Mouse (Mus musculus) layer of hippocampus, adult 18-20 months (tissue): ENCODE results near the gene Hnrnpdl. TPM values are rescaled to one million over a fixed set of nuclear protein-coding genes. Genes with fewer than 3 reads are reported as not detected.
A peak's percentile ranks its signal among the peaks of the same experiment; 100 is the strongest.

ENCODE experiments used
- DNase-seq, 2 experiments: peaks; one replicate each; pipeline ENCODE4 v3.0.0; 2022; ENCODE audit warnings: low spot score in 2 of 2
- long read RNA-seq: library from polyadenylated mRNA; stranded (forward); transcript quantifications from one replicate; pipeline ENCODE4 v2.0.0, GENCODE M21; 2021
- total RNA-seq, 2 experiments: library from RNA; stranded (reverse); gene quantifications; 2 replicates each; pipeline ENCODE4 v1.2.3; 2021

The Hnrnpdl gene
- 100 to 1,000 TPM; 163 to 166 TPM for total RNA-seq
- long read RNA-seq, transcript Hnrnpdl-202 (8 exons, 2,752 nt): major isoform, 33 of 98 reads
- long read RNA-seq, transcript Hnrnpdl-201 (9 exons, 2,149 nt): minor isoform, 8 of 98 reads
- long read RNA-seq, transcript Hnrnpdl-207 (7 exons, 2,374 nt): minor isoform, 26 of 98 reads
- long read RNA-seq, partial matches to known transcripts: 18 of 98 reads
- long read RNA-seq, other reads (novel, unspliced or antisense): 13 of 98 reads

DNA sequence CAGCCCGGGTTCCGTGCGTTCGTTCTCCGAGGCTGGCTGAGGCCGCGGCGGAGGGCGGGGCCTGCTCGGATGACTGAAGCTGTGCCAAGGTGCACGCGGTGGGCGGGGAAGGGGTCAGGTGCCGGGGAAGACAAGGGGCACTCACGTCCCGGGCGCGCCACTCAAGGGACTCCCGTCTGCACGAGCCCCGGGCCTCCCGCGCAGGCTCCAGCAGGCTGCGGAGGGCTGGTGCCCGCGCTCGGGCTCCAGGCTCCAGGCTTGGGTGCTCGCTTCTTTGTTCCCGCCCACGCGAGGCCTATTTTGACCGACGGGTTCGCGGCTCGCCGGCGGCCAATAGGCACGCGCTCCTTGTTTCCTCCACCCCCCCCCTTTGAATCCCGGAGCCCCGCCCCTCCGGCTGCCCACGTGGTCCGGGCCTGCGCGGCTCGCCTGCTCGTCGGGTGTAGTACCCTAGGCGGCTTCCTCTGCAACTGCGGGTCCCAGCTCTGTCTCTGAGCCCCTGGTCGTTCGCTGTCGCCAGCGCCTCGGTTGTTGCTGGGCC, at the start of gene Hnrnpdl, which contains the start of gene Enoph1:
TSS of gene Hnrnpdl (minus strand) at position 63 of the 541 bp plus-strand sequence.
TSS of gene Enoph1 (plus strand) at position 384 of the 541 bp plus-strand sequence.
- peak; percentile 92 to 98 for DNase-seq

DNA sequence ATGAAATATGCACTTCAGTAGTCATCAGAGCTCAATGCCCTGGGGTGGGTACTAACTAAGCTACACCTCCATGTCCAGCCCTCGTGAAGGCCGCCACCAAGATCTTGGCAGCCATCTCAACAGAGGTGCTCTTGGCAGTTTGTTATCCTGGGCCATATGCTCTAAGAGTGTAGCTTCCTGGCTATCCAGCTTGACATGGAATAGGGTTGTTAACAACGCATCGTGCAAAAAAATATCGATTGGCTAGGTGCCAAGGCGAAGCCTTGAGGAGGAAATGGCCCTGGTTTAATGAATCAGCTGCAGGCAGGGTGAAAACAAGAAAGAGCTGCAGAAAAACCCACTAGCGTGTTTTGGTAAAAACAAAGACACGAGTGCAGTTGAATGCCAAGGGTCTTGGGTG, 45.6 kb upstream of the Hnrnpdl start:
- DNase-seq: no peak

DNA sequence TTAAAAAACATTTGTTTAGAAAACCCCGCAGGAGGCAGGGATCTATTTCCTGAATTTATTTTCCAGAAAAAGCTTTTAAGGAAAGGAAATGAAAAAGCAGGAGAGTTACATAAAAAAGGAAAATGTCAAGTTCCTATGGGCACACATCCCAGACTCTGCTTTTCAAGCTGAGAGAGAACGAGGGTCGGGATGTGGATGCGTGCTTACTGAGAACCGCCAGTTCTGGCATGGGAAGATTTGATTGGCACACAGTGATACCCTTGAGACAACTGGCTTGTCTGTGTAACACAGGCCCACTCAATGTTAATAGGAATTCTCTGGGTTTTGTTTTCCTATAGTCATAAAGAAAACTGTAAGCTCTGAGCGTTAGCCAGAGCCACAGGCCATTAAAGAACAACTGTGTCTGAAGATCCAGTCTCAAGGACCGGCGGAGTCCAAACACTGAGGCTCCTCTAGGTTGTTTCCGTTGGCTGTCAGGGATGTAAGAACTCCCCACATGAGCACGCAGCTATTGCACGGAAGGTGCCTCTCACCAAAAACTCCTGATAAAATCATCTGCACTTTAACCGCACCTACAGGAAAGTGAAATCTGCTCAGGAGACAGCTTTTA, 44.6 kb upstream of the Hnrnpdl start:
- DNase-seq: peak; percentile 40 to 69

DNA sequence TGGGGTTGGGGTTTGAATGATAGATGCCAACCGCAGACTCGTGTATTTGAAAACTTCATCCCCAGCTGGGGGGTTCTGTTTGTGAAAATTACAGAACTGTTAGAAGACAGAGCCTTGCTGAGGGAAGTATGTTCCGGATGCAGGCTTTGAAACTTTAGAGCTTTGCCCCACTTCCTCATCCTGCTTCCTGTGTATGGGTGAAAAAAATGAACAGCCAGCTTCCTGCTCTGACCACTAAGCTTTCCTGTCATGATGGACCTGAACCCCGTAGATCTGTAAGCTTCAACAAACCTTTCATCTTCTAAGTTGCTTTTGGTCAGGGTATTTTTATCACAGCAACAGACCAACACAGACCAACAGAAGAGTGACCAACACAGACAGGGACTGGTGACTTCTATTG, 42.5 kb upstream of the Hnrnpdl start:
- DNase-seq: no peak

DNA sequence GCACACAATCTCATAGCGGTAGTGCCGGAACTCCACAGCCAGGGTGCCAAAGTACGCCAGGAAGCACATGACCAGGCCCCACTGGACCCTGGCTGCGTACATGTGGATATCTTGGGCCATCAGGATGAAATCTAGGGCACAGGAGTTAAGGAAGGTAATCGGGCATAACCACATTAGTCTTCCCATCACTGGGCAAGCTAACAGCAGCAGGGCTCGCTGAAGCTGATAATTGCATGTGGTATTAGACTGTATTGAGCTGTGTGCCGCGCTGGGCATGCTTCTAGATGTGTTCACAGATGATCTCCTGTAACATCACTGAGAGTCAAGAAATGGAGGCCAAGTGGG, 40.4 kb upstream of the Hnrnpdl start:
- DNase-seq: no peak

DNA sequence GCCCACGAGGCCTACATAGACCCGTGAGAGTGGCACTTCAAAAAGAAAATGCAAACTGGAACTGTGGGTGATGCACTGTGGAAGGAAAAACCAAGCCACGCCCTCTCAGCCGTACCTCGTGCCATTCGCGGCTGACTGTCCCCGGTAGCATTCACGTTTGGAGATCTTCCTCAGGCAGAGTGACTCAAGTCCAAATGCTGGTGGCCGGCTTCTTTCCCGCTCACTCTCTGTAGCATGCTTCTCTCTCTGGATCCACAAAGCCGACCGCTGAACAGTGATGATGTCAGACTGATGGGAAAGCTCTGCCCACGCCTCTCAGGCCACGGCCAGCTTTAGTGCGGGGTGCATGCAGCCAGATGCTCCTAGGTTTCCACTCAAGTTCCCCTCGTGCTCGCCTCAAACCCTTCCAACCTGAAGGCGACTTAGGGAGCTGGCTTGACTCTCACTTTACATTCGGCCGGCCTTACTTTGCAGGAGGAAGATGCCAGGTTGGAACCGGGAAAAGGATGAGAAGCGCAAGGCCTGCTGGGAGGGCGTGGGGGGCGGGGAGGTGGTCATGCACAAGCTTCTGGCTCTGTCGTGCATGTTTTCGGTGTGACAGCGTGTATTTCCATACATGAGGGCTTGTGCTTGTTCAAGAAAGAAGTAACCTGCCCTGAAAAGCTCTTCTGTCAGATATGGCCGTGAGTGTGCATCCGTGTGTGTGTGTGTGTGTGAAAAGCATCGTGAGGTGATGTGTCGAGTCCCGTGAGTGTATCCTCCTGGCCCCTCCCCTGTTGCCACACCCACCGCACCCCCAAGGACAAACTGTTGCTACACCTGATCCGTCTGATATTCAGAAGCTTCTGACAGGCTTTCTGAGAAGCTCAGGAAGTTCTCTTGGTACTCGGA, 39.8 kb upstream of the Hnrnpdl start:
- DNase-seq: no peak

DNA sequence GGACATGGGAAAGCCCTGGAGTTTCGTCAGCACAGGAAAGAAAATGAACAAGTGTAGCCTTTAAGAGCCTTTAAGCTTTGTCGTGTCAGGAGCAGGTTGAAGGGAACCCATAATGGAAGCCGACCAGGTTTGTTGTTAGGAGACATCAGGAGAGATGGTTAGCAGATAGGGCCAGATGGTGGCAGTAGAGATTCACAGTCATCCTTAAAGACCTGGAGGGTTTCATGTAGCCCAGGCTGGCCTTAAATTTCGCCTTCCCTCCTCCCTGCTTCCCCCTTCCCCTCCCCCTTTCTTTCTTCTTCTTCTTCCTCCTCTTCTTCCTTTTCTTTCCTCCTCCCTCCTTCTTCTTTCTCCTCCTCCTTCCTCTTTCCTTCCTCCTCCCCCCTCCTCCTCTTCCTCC, 35.1 kb upstream of the Hnrnpdl start:
- DNase-seq: peak in 1 of 2 experiments; percentile 61

DNA sequence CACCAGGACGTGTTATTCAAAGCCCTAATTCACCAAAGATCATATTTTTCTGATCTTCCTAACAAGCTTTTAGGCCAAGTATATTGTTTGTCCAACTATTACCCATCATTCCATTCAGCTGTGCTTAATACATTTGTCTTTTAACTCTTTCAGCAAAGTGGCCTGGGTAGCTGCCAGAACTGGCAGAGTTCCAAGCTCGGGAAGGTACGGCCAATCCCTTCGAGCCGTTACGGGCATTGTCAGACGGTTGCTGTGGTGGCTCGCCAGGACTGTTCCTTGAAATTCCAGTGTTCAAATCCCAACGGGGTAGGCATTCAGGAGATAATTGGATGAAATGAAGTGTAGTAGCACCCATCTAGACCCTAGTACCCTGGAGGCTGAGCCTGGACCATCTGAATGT, 33.1 kb upstream of the Hnrnpdl start:
- DNase-seq: no peak

DNA sequence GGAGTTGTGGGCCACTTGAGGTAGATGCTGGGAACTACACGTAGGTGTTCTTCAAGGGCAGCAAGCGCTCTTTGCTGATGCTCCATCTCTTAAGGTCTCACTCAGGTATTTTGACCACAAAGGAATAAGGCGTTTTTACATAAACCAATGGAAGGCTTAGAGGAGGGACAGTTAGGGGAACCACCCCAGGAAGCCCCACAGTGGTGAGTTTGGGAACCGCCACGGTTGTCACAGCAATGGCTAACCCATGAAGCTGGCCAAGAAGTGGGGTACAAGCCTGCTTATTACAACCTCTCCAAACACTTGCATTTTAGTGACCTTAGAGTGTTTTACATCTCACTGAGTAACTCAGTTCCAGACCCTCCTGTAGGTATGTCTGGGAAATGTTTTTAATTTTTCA, 32.1 kb upstream of the Hnrnpdl start:
- no peak for DNase-seq

DNA sequence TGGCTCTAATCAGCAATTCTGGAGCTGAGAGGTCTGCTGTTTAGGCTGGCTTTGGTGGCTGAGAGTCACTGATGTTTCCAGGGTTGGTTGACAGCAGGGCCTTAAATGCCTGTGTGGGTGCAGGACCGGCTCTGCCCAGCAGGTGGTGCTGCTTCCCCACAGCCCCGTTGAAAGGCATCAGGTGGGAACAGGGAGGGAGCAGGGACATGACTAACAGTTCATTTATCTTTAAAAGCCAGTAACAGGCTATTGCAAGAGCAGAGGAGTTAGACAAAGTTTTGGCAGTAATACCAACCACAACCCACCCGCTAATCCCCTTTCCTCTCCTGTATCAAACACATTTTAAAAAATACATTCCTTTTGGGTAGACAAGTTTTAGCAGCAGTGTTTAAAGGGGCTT, 30.8 kb upstream of the Hnrnpdl start:
- peak; percentile 82 to 94 for DNase-seq

DNA sequence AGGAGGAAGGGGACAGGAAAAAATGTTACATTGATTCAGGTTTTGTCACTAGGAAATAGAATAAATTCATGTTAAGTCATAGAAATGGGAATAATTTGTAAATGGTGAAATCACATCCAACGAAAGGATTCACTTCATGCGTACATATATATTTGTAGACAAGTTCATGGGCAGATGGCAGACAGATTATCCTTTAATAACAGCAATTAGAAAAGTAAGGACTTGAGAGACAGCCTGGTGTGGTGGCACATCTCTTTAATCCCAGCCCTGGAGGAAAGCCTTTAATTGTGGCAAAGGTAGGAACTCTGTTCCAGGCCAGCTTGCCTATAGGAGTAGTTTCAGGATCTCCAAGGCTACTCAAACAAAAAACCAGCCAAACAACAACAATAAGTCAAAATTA, 30.1 kb upstream of the Hnrnpdl start:
- DNase-seq: no peak

DNA sequence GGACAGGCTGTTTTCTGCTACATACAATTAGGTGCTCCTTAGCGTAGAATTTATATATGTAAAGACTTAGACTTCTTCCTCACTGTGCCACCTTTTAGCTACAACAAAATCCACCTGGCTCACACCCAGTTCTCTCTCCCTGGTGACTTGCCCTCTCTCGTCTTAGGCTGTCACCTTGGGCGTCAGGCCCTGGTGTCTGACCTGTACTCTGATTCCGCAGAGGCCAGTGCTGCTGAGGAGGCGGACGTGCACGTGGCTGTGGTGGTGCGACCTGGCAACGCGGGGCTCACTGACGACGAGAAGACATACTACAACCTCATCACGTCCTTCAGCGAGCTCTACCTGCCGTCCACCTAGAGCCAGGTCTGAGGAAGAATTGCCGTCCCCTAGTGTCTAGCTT, 28.1 kb upstream of the Hnrnpdl start:
- no peak for DNase-seq

DNA sequence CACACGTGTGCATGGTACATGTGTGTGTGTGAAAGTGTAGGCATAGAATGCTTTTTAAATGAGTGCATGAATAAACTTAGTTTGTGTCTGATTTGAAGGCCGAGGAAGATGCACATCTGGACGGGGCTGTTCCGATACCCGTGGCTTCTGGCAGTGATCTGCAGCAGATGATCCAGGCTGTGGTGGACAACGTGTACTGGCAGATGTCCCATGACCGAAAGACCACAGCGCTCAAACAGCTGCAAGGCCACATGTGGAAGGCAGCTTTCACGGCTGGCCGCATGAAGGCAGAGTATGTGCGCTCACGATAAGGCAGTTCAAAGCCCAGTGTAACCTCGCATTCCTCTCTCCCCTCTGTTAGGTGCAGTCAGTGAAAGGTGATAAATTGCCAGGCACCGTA, 21.4 kb upstream of the Hnrnpdl start:
- DNase-seq: no peak

DNA sequence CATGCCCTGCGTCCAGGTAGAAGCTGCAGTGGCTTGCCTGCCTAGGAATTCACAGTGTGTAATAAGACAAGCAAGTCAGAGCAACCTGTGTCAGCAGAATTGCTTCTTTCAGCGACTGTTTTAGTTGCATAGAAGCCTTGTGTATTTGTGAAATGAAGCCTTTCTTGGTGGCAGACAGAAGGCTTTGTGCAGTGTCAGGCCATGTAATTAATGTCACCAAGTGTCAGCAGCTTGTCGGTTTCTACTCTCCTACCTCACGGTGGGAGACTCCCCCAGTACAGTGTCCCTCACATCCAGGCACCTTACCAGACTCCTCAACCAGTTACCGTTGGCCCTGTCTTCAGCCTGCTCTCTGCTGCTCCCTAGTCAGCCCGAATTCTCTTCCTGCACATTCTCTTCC, 19.9 kb upstream of the Hnrnpdl start:
- DNase-seq: no peak

DNA sequence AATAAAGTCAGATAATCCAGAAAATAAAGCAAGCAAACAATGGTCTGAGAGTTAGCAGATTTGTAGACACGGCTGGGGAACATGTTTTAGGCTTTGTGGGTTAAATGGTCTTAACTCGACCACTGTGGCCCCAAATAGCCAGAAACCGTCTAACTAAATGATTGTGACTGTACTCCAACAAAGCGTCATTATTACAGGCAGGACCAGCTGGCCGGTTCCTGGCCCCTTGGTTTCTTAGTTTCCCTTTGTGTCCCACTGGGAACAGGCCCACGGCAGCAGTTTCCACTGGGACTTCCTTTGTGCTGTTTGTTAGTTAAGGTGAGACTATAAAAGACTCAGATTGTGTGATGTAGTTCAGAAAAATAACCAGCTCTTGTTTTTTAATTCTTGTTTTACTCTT, 19.3 kb upstream of the Hnrnpdl start:
- DNase-seq: no peak

DNA sequence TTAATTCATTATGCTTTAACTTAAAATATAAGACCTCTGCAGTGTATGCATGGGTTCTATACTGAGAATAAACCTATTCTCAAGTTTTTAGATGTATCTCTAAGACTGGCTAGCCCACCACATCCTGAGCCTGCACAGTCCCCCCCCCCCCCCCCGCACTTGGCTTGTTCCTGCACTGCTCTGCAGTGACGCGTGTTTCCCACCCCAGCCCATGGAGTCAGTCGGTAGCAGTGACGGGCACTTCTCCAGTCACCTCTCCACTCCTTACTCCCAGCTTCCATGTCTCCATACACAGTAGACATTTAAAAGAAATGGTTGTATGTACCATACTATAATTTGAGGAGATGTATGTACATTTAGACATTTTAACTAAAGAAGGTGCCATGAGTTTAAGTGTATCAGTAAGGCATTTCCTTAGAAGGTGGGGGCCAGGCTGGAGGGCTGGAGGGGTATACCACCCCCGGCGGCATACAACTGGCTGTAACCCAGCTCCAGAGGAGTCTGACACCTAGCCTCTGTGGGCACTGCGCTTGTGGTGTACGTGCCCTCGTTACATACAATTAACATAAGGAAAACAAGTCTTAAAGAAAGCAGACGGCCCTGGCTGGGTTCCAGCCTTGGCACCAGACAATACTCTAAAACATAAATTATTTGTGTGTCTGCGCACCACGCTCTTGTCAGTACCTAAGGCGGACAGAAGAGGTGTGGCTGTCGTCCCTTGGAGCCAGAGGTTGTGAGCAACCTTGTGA, 18.2 kb upstream of the Hnrnpdl start:
- no peak for DNase-seq

DNA sequence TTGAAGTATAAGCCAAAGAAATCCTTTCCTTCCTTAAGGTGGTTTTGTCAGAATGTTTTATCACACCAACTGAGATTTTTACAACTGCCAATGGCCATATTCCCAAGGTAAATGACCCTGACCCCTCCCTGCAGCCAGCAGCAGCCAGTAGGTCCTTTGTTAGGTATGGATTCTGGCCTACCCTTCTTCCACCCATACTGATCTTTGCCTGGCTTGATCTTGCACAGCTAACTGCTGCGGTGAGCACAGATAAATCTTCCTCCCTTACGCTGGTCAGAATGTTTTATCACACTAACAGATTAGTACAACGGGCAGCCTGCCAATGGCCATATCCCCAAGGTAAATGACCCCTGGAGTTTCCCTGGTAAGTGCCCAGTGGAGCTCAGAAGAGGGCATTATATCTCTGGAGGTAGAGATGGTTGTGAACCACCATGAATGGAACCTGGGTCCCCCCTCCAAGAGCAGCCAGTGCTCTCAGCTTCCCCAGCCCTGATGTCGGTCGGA, 16.5 kb upstream of the Hnrnpdl start:
- no peak for DNase-seq

DNA sequence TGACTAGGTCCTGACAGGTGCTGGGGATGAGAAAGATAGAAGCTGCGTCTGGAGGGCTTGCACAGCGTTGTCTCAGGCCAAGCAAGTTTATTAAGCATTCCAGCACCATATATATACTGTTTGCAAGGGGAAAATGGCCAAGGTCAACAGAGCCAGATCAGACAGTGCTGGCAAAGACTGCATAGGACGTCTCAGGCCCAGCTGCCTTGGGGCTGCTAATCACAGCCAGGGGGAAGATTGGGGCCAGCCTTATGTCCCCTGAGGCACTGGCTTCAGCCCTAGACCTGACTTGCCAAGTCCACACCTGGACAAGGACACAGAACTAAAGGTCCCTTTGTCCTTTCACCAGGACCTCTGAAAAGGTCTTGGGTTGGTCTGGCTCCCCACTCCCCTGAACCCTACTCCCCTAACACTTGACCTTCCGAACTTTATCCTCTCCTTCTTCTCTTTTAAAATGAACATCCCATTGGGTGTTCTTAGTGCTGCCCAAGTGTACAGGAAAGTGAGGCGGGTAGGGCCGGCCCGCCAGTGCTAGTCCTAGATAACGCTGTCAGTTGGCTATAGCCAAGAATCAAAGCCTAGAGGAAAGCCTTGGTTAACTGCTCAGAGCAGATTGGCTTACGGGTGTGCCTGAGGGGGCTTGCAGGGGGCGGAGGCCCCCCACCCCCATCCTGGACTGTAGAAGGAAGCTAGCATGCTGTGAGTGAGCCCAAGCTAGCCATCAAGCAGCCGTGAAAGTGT, 15.5 kb upstream of the Hnrnpdl start:
- DNase-seq: no peak

DNA sequence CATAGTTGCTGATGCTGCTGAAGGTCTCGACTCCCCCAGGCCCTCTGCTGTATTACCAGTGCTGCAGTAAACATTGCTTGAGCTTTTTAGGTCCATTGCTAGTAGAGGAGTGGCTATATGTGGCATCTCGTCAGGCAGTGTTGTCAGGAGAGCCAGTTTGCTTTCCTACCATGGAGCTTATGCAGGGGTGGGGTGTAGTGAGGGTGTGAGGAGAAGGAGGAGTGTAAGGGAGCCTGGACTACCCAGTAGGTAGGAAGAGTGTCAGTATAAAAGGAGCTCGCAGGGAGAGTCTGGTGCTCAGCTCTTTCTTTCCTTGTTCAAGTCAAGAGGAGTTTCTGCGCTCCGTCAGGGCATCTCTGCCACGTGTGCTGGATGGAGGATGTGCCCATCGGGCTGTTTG, 13.3 kb upstream of the Hnrnpdl start:
- DNase-seq: no peak

DNA sequence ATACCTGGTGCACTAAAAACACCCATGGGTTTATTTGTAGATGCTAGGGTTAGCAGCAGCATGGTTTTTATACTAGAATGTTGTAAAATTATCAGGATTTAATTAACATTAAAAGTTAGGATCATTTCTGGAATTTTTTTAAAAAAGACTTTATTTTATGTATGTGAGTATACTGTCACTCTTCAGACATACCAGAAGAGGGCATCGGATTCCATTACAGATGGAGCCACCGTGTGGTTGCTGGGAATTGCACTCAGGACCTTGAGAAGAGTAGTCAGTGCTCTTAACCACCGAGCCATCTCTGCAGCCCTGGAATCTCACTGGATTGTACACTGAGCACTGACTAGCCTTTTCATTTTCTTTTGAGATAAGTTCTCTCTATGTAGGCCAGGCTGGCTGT, 10.4 kb upstream of the Hnrnpdl start:
- DNase-seq: no peak
